Mouse (Mus musculus) embryonic facial prominence, embryonic 11.5 days (tissue): ENCODE results near the gene Mllt6. TPM values are rescaled to one million over a fixed set of nuclear protein-coding genes. Genes with fewer than 3 reads are reported as not detected.
"Not testable (repeated sequence)": the region's sequence is repeated elsewhere in the genome, so short reads cannot be mapped to it uniquely, and the experiment has no call there.

Source experiments
- ATAC-seq: fragments of 200-750 bp; cut with Nextera tagmentation; replicated peaks from 2 replicates; pipeline ENCODE4 v1.8.0; 2017; ENCODE audit warnings: low read depth; ENCODE audit not compliant: insufficient number of reproducible peaks, low FRiP score, low TSS enrichment
- DNase-seq: peaks from one replicate; pipeline ENCODE4 v3.0.0-alpha.2; 2015; ENCODE audit warnings: low spot score
- H3K27ac ChIP-seq: fragments of 300-500 bp; sonication (generic); replicated peaks from 2 replicates; pipeline ENCODE4 v1.5.1; 2014; ENCODE audit warnings: mild to moderate bottlenecking, low read depth, low read length, control low read depth
- H3K27me3 ChIP-seq: fragments of 300-500 bp; sonication (generic); 2 replicates; pipeline ENCODE4 v1.6.1; 2014; ENCODE audit warnings: mild to moderate bottlenecking, low read length, moderate library complexity, mixed read lengths; ENCODE audit not compliant: control insufficient read depth, insufficient read depth
- H3K36me3 ChIP-seq: fragments of 300-500 bp; sonication (generic); replicated peaks from 2 replicates; pipeline ENCODE4 v1.6.1; 2014; ENCODE audit warnings: low read depth, mild to moderate bottlenecking, low read length, moderate library complexity, mixed read lengths; ENCODE audit not compliant: control insufficient read depth, insufficient read depth
- H3K4me1 ChIP-seq: fragments of 300-500 bp; sonication (generic); 2 replicates; pipeline ENCODE4 v1.6.1; 2014; ENCODE audit warnings: low read length, mixed read lengths; ENCODE audit not compliant: control insufficient read depth, insufficient read depth
- H3K4me2 ChIP-seq: fragments of 300-500 bp; sonication (generic); 2 replicates; pipeline ENCODE4 v1.6.1; 2014; ENCODE audit warnings: low read depth, mild to moderate bottlenecking, control low read depth, low read length, moderate library complexity
- H3K4me3 ChIP-seq: fragments of 300-500 bp; sonication (generic); 2 replicates; pipeline ENCODE4 v1.5.1; 2014; ENCODE audit warnings: low read depth, low read length, control low read depth
- H3K9ac ChIP-seq: fragments of 300-500 bp; sonication (generic); replicated peaks from 2 replicates; pipeline ENCODE4 v1.6.1; 2014; ENCODE audit warnings: mild to moderate bottlenecking, control low read depth, low read length
- H3K9me3 ChIP-seq: fragments of 300-500 bp; sonication (generic); replicated peaks from 2 replicates; pipeline ENCODE4 v1.6.1; 2016; ENCODE audit warnings: mild to moderate bottlenecking, low read length, inconsistent platforms, mixed read lengths; ENCODE audit not compliant: control insufficient read depth
- WGBS: fragments of 180-500 bp; shearing (Covaris S2); extraction: QIAGEN DNeasy Blood & Tissue Kit; methylation state at CpG from one replicate; pipeline ENCODE4 v1.1.7; 2014; 5-methylcytosine and 5-hydroxymethylcytosine counted together
- polyA plus RNA-seq: library from polyadenylated mRNA; unstranded; fragments of >200 nt; fragmentation: Nextera tagmentation; extraction: Ambion mirVana; gene quantifications from 2 replicates; pipeline ENCODE4 v1.2.1, GENCODE M21; 2014

Mllt6 gene
- polyA plus RNA-seq, 1 experiment from 2014 or later = 3.7 TPM

DNA sequence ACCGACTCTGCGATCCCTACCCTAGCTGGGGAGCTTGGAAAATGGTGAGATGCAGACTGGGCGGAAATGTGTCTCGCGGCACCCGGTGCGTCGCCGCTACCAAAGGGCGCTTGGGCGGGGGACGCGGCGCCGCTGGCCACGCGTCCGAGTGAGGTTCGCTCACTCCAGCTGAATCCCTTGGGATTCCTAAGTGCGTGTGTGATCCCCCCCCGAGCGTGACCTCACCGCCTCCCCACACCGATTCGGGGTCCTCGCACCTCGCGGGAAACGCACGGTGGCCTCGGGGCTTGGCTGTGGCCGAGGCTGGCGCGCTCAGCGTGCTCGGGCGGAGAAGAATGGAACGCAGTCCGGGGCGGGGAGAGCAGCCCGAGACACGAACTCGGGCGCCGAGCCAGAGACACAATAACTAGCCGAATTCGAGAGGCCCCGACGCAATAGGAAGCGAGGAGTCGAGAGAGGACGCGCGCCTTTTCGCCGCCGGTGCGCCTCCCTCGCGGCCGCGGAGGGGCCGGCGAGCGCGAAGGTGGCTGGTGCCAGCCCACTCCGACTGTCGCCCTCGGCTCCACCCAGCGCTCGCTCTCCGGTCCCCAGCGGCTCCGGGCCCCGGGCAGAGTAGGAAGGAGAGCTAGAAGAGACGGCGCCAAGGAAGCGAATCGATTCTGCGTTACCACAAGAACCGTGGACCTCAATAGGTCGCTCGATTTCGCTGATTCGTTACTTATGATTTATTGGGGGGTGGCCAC lies 37.0 kb downstream of the Mllt6 start, which contains the start of gene Pcgf2:
TSS of gene Pcgf2 (minus strand) at position 495 of the 743 bp plus-strand sequence.
- H3K27me3 ChIP-seq = no peaks in the 10 kb centered on the region
- DNase-seq = peak; percentile 77
- peak within 1 kb of the TSS; percentile 87 for H3K4me3 ChIP-seq
- WGBS = under 1% methylated on average over 85 of the region's 85 CpGs
- no peaks in the 10 kb centered on the region for H3K9me3 ChIP-seq
- peaks cover 18% of the 10 kb centered on the region for H3K4me1 ChIP-seq
- H3K27ac ChIP-seq = peak within 1 kb of the TSS; percentile 97
- peak within 1 kb of the TSS; percentile 94 for H3K4me2 ChIP-seq
- H3K36me3 ChIP-seq = no peaks in the 10 kb centered on the region; the same call in 1 of the 2 replicates
- ATAC-seq = 0 out of 2 replicates have a peak, but pooled peaks have one; percentile 0
- H3K9ac ChIP-seq = peak within 1 kb of the TSS; percentile 87

- Histone ChIP-seq H3K9me3 (no peaks in the 10 kb centered on the region), H3K27me3 (no peaks in the 10 kb centered on the region), H3K4me3 (peak overlapping the region; percentile 87), H3K36me3 (no peaks in the 10 kb centered on the region), H3K4me2 (peak overlapping the region; percentile 94), H3K4me1 (peaks cover 10% of the 10 kb centered on the region), H3K9ac (peak overlapping the region; percentile 87), H3K27ac (peak overlapping the region; percentile 97)
- WGBS = 18% methylated on average over 30 of the region's 30 CpGs
- DNase-seq = peak; percentile 61
- ATAC-seq = no peak
Measured at GRCm38 (mm10) chr11:97700746-97701580, 37.7 kb downstream of the Mllt6 start.

DNA sequence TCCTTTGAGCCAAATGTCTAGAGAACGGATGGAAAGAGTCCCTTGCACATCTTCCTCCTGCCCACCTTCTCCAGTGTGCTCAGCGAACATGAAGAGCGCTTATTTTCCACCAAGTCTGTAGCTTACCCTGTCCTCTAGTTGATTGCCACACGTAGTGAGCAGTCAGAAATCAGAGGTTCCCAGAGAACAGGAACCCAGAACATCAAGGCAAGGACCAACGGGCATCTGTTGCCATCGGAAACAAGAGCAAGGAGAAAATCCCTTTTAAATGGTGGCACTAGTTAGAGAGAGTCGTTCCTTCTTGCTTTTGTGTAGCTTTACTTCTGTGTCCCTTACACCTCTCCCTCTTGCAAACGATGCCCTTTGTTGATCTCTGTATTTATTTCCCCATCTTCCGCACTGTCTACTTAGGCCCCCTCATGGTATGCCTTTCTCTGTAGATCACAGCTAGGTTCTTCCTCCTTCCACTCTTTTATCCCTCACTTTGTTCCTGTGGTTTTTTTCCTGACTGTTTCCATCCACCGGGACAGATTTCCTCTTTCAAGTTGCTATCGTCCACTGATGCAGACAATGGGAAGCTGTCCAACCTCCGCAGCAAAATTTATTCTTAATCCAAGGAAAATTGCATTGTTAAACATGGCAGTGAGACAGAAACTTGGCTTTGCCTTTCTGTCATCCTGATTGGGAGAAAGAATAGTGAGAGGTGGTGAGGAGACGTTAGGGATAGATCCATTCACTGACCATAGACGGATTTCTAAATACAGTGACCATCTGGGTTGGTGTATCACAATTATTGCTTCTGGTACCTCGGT lies 38.6 kb downstream of the Mllt6 start:
- WGBS = 58% methylated on average over 15 of the region's 15 CpGs

DNA sequence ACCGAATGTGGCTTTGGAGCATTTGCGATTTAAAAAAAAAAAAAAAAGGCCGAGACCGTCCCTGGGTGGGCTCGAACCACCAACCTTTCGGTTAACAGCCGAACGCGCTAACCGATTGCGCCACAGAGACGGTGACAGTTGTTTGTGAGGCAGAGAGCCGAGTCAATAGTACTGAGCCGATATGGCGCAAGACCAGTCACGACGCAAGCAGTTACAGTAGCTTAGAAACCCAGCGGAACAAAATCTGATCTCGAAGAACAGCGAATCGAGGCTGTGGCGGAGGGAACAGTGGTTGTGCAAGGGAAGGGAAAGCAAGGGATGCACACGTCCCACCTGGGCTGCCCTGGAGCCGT lies 39.2 kb downstream of the Mllt6 start:
- peak overlapping the region; percentile 54; the same call in 1 of the 2 replicates for H3K27ac ChIP-seq
- H3K4me3 ChIP-seq = peak overlapping the region; percentile 68
- under 1% methylated on average over 24 of the region's 24 CpGs for WGBS
- ATAC-seq = no peak
- H3K4me1 ChIP-seq = peaks cover 8% of the 10 kb centered on the region
- peak overlapping the region; percentile 58 for H3K9ac ChIP-seq
- no peaks in the 10 kb centered on the region; the same call in 1 of the 2 replicates for H3K36me3 ChIP-seq
- peak overlapping the region; percentile 75 for H3K4me2 ChIP-seq
- H3K27me3 ChIP-seq = no peaks in the 10 kb centered on the region
- no peaks in the 10 kb centered on the region for H3K9me3 ChIP-seq
- peak; percentile 89 for DNase-seq

More for the DNA sequence above, 38.6 kb downstream of the Mllt6 start:
- Histone ChIP-seq H3K9ac (no peak overlapping the region), H3K36me3 (no peaks in the 10 kb centered on the region), H3K27me3 (no peaks in the 10 kb centered on the region), H3K9me3 (no peaks in the 10 kb centered on the region), H3K27ac (no peak overlapping the region), H3K4me1 (peaks cover 8% of the 10 kb centered on the region), H3K4me3 (peak overlapping the region; percentile 68; the same call in 1 of the 2 replicates), H3K4me2 (peak overlapping the region; percentile 94; the same call in 1 of the 2 replicates)
- no peak for ATAC-seq
- no peak for DNase-seq

DNA sequence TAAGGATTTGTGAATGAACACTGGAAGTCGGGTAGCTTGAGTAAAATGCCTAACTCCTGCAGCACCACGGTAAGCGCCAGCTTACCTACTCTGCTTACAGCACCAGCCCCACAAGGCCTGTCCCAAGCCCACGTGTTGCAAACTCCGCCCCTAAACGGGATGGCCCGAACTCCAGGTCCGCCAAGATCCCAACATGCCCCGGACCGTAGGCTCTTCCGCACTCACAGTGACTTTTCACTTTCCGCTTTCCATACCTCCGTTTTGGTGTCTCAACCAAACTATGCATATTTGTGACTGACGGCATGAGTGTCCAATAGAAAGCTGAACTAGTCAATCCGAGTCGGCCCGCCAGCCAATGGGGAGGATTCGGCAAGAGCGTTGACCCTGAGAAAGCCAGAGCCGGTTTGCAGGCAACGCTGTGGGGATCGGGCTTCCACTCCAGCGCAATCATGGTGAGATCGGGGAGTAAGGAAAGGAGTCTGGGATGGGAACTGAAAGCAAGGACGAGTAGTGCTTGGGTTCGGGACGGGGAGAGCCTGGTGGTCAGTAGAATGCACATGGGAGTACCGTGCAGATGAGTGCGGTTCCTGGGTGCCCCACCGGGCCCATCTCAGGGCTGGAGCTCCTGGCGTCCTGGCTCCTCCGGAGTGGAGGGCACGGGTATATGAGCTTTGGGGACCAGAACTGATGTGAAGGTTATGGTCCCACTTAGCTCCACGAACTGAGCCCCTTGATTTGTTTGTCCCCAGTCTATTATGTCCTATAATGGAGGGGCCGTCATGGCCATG lies 40.0 kb downstream of the Mllt6 start, which contains the start of gene Psmb3:
TSS of gene Psmb3 (plus strand) at position 361 of the 788 bp plus-strand sequence.
- Histone ChIP-seq H3K4me2 (peak within 1 kb of the TSS; percentile 75), H3K36me3 (no peaks in the 10 kb centered on the region; the same call in 1 of the 2 replicates), H3K9me3 (no peaks in the 10 kb centered on the region), H3K9ac (peak within 1 kb of the TSS; percentile 70), H3K27me3 (no peaks in the 10 kb centered on the region), H3K4me3 (peak within 1 kb of the TSS; percentile 74), H3K27ac (peak within 1 kb of the TSS; percentile 54; the same call in 1 of the 2 replicates), H3K4me1 (peaks cover 4% of the 10 kb centered on the region)
- ATAC-seq = peak; percentile 83
- under 1% methylated on average over 35 of the region's 35 CpGs for WGBS
- DNase-seq = peak; percentile 100

GRCm38 (mm10) chr11:97710067-97710466 lies 46.9 kb downstream of the Mllt6 start:
- H3K4me2 ChIP-seq, H3K4me3 ChIP-seq, H3K9ac ChIP-seq, H3K36me3 ChIP-seq, H3K27ac ChIP-seq, DNase-seq, ATAC-seq, H3K4me1 ChIP-seq, H3K9me3 ChIP-seq, H3K27me3 ChIP-seq: not testable (repeated sequence)
- 84% methylated on average over 2 of the region's 2 CpGs for WGBS
